Mouse (Mus musculus) olfactory bulb, adult 2 months (tissue): Measurements from ENCODE around the gene Afmid.

Source experiments
- CTCF ChIP-seq: fragments of 200-500 bp; IDR thresholded peaks from 2 replicates; pipeline ENCODE4 v1.5.1; 2012; ENCODE audit warnings: low read depth, mild to moderate bottlenecking, low read length, moderate library complexity; ENCODE audit not compliant: insufficient read depth
- POLR2A ChIP-seq: fragments of 200-500 bp; IDR thresholded peaks from 2 replicates; pipeline ENCODE4 v1.6.1; 2012; ENCODE audit warnings: mild to moderate bottlenecking, low read depth, low read length, moderate library complexity; ENCODE audit not compliant: insufficient read depth

DNA sequence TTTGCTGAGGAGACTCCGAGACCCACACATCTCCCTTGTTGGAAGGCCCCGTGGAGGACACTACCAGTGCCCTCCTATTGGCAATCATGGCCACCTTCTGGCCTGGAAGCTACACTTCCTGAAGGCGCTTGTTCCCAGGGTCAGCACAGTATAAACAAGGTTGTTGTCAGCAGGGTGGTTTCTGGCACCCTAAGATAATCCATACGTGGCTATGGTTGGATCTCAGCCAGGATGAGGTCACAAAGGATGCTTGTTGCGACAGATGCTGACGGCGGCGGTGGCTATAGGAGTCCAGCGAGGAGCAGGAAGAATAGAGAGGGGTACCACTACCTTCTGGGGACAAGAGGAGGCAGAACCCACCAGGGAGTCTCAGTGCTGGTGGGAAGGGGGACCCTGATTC is 4.7 kb downstream of the Afmid start:
- no peak for TF ChIP-seq CTCF
- TF ChIP-seq POLR2A, result no peak
